ENCODE assay signal across 8 mouse cellular contexts in genomic region chr13:52818760-52819159, GRCm38 (mm10).
A peak's percentile ranks its signal among the peaks of the same experiment; 100 is the strongest.
DNase-seq lines count a peak whose midpoint lies in the region; ATAC-seq and TF ChIP-seq lines count a peak whose summit lies in the region.

No protein-coding gene starts in this region.

- H3K4me3 ChIP-seq in intestine, postnatal 0 days (ENCODE audit: low read depth, low read length): no peak overlapping the region
- H3K4me3 ChIP-seq in midbrain, embryonic 11.5 days (ENCODE audit: low read depth, low read length): no peak overlapping the region

- peak overlapping the region; percentile 30 for H3K4me2 ChIP-seq in intestine, postnatal 0 days (replicated peaks; ENCODE audit: low read depth)
- H3K4me2 ChIP-seq in midbrain, embryonic 11.5 days: no peak overlapping the region

- H3K9me3 ChIP-seq in intestine, postnatal 0 days (ENCODE audit: control insufficient read depth): no peaks in the 10 kb centered on the region
- H3K9me3 ChIP-seq in midbrain, embryonic 11.5 days (ENCODE audit: control insufficient read depth, low read length): no peaks in the 10 kb centered on the region

- H3K27me3 ChIP-seq in intestine, postnatal 0 days (replicated peaks; ENCODE audit: control insufficient read depth, insufficient read depth, low read length): no peaks in the 10 kb centered on the region
- no peaks in the 10 kb centered on the region; the same call in 1 of the 2 replicates for H3K27me3 ChIP-seq in midbrain, embryonic 11.5 days (ENCODE audit: control insufficient read depth, insufficient read depth, low read length)

- peak; percentile 55 for DNase-seq in adipocyte (ENCODE audit: low spot score)
- DNase-seq in cerebellum, adult 11 months: peak; percentile 57
- peak; percentile 36 for DNase-seq in gastrocnemius, postnatal 10 days
- peak; percentile 65 to 74 for DNase-seq in lung, adult 18-20 months
- peak; percentile 59 to 80 for DNase-seq in urinary bladder, postnatal 36 days (ENCODE audit: low spot score in 2 of 2)
- DNase-seq in frontal cortex, adult 2 months (ENCODE audit: extremely low spot score in 1 of 2, low spot score in 1 of 2): no peak
- no peak for DNase-seq in midbrain, embryonic 11.5 days (ENCODE audit: low spot score, missing footprints)

- 5% methylated on average over 3 of the region's 3 CpGs for WGBS in intestine, postnatal 0 days
- WGBS in midbrain, embryonic 11.5 days: 43% methylated on average over 3 of the region's 3 CpGs

- ATAC-seq in intestine, postnatal 0 days: peak; percentile 72
- ATAC-seq in midbrain, embryonic 11.5 days (ENCODE audit: low FRiP score): no peak

- H3K36me3 ChIP-seq in intestine, postnatal 0 days (ENCODE audit: control insufficient read depth, insufficient read depth): no peaks in the 10 kb centered on the region
- H3K36me3 ChIP-seq in midbrain, embryonic 11.5 days (ENCODE audit: control insufficient read depth, insufficient read depth, low read length): no peaks in the 10 kb centered on the region

- peak; percentile 16; the same call in 1 of the 2 replicates for TF ChIP-seq CTCF in intestine, postnatal 0 days (IDR thresholded peaks at IDR 0.05; ENCODE audit: low read depth)

- H3K27ac ChIP-seq in intestine, postnatal 0 days (ENCODE audit: low read depth, low read length): peak overlapping the region; percentile 60
- H3K27ac ChIP-seq in midbrain, embryonic 11.5 days (ENCODE audit: low read depth, low read length): no peak overlapping the region

- H3K9ac ChIP-seq in intestine, postnatal 0 days (ENCODE audit: low read depth, low read length): no peak overlapping the region
- no peak overlapping the region for H3K9ac ChIP-seq in midbrain, embryonic 11.5 days (ENCODE audit: low read length)

- peaks cover 17% of the 10 kb centered on the region; the same call in 1 of the 2 replicates for H3K4me1 ChIP-seq in intestine, postnatal 0 days (replicated peaks; ENCODE audit: control insufficient read depth, insufficient read depth, low read length)
- peaks cover 11% of the 10 kb centered on the region for H3K4me1 ChIP-seq in midbrain, embryonic 11.5 days (ENCODE audit: control insufficient read depth, insufficient read depth, low read length)

Comparison
In these comparisons a context has a peak if more than half of its experiments do, and no peak if none do; other contexts are left out.
1. DNase-seq: peak in adipocyte (single experiment), cerebellum, adult 11 months (single experiment), gastrocnemius, postnatal 10 days (single experiment), lung, adult 18-20 months (2 of 2) and urinary bladder, postnatal 36 days (2 of 2); none in frontal cortex, adult 2 months (0 of 2) and midbrain, embryonic 11.5 days (single experiment).